Comparison of ENCODE assay signal across 13 mouse cellular contexts in genomic region chr15:81920546-81921217, GRCm38 (mm10). TPM values are rescaled to one million over a fixed set of nuclear protein-coding genes. Genes with fewer than 3 reads are reported as not detected.
DNase-seq lines count a peak whose midpoint lies in the region; ATAC-seq lines count a peak whose summit lies in the region.
"Had no signal": no experiment of that assay in that cellular context is flagged by ENCODE, and none has a peak within 500 bp of the region (broad histone marks: within the 10 kb centered on the region; RNA-seq: fewer than 3 reads in every experiment).

No protein-coding gene starts in this region.

- H3K4me2 ChIP-seq in embryonic facial prominence, embryonic 12.5 days (replicated peaks) = no peak overlapping the region
- H3K4me2 ChIP-seq: liver, embryonic 15.5 days had no signal

- H3K27me3 ChIP-seq in embryonic facial prominence, embryonic 12.5 days = no peaks in the 10 kb centered on the region
- no peaks in the 10 kb centered on the region for H3K27me3 ChIP-seq in embryonic facial prominence, embryonic 10.5 days (replicated peaks; ENCODE audit: low read depth, poor library complexity, severe bottlenecking)
- H3K27me3 ChIP-seq: liver, embryonic 15.5 days had no signal

- H3K9ac ChIP-seq in embryonic facial prominence, embryonic 12.5 days = 0 out of 2 replicates have a peak overlapping the region, but pooled peaks have one; percentile 1
- H3K9ac ChIP-seq: liver, embryonic 15.5 days had no signal

- ATAC-seq in embryonic facial prominence, embryonic 12.5 days (ENCODE audit: insufficient number of reproducible peaks, insufficient read depth, low FRiP score, low TSS enrichment) = no peak
- ATAC-seq in erythroid progenitor cell, adult 5-6 weeks (replicated peaks; ENCODE audit: low FRiP score, poor library complexity, severe bottlenecking) = no peak

- no peak overlapping the region for H3K4me3 ChIP-seq in embryonic facial prominence, embryonic 12.5 days
- H3K4me3 ChIP-seq in embryonic facial prominence, embryonic 10.5 days = no peak overlapping the region
- H3K4me3 ChIP-seq: heart, embryonic 10.5 days; liver, embryonic 15.5 days had no signal

- H3K9me3 ChIP-seq in embryonic facial prominence, embryonic 12.5 days = no peaks in the 10 kb centered on the region
- no peaks in the 10 kb centered on the region for H3K9me3 ChIP-seq in embryonic facial prominence, embryonic 10.5 days
- H3K9me3 ChIP-seq: heart, embryonic 10.5 days; liver, embryonic 15.5 days had no signal

- peaks cover 11% of the 10 kb centered on the region for H3K4me1 ChIP-seq in embryonic facial prominence, embryonic 12.5 days
- H3K4me1 ChIP-seq in embryonic facial prominence, embryonic 10.5 days = peaks cover 18% of the 10 kb centered on the region

- peaks cover 21% of the 10 kb centered on the region for H3K36me3 ChIP-seq in embryonic facial prominence, embryonic 12.5 days
- peaks cover 49% of the 10 kb centered on the region for H3K36me3 ChIP-seq in embryonic facial prominence, embryonic 10.5 days (replicated peaks)

- WGBS in embryonic facial prominence, embryonic 12.5 days = 81% methylated on average over 10 of the region's 10 CpGs
- WGBS in embryonic facial prominence, embryonic 10.5 days = 86% methylated on average over 10 of the region's 10 CpGs

- intact Hi-C loops in left cerebral cortex, postnatal 14 days (cut with DNase I) = no loop called here

- DNase-seq in embryonic facial prominence, embryonic 10.5 days (ENCODE audit: low spot score) = no peak
- DNase-seq in left cerebral cortex, postnatal 14 days (ENCODE audit: low spot score in 2 of 2) = peak; percentile 52 to 66
- no peak for DNase-seq in left cerebral cortex, adult 11 months (ENCODE audit: low spot score)
- DNase-seq in cerebellum, adult 8-10 months = peak; percentile 51
- peak; percentile 55 to 79 for DNase-seq in layer of hippocampus, postnatal 14 days (ENCODE audit: low spot score in 2 of 2)
- no peak for DNase-seq in kidney, postnatal 4 days
- DNase-seq: thymus, postnatal 36 days had no signal

- no peak overlapping the region for H3K27ac ChIP-seq in embryonic facial prominence, embryonic 12.5 days
- H3K27ac ChIP-seq in embryonic facial prominence, embryonic 10.5 days (replicated peaks) = no peak overlapping the region
- H3K27ac ChIP-seq: heart, embryonic 10.5 days; liver, embryonic 15.5 days had no signal

RNA-seq across cellular contexts. Expression of gene Polr3h, which starts 5.4 kb away (rescaled TPM):
- polyA plus RNA-seq in embryonic facial prominence, embryonic 12.5 days (2016; fragmentation: Nextera tagmentation; extraction: Ambion mirVana) = 59.3 and 61.3 TPM in 2 replicates
- polyA plus RNA-seq in embryonic facial prominence, embryonic 10.5 days (2016; fragmentation: Nextera tagmentation; extraction: Ambion mirVana) = 74.3 and 84.5 TPM in 2 replicates
- 10 to 100 TPM; 52.8 to 53.9 TPM for total RNA-seq in left cerebral cortex, postnatal 14 days (2021)
- 10 to 100 TPM; 52.8 to 54.7 TPM for total RNA-seq in layer of hippocampus, postnatal 14 days (2021)
- total RNA-seq in erythroid progenitor cell, adult 5-6 weeks (2015; ENCODE audit: low replicate concordance) = 1.1 and 6.7 TPM in 2 replicates
- total RNA-seq in erythroid progenitor cell, adult 5-6 weeks (2017; ENCODE audit: low replicate concordance) = 6.0 and 9.1 TPM in 2 replicates

RNA-seq across cellular contexts. Expression of gene Csdc2, which starts 15.9 kb away (rescaled TPM):
- 12.8 and 15.9 TPM in 2 replicates for polyA plus RNA-seq in embryonic facial prominence, embryonic 12.5 days (2016; fragmentation: Nextera tagmentation; extraction: Ambion mirVana)
- 8.1 and 8.5 TPM in 2 replicates for polyA plus RNA-seq in embryonic facial prominence, embryonic 10.5 days (2016; fragmentation: Nextera tagmentation; extraction: Ambion mirVana)
- 100 to 1,000 TPM; 109 to 112 TPM for total RNA-seq in left cerebral cortex, postnatal 14 days (2021)
- total RNA-seq in layer of hippocampus, postnatal 14 days (2021) = 100 to 1,000 TPM; 131 to 136 TPM
- total RNA-seq in erythroid progenitor cell, adult 5-6 weeks (2015; ENCODE audit: low replicate concordance) = not detected in 2 replicates
- total RNA-seq in erythroid progenitor cell, adult 5-6 weeks (2017; ENCODE audit: low replicate concordance) = not detected in 2 replicates
- total RNA-seq: megakaryocyte, adult 5-6 weeks; neutrophil, adult 5-6 weeks had no signal

RNA-seq across cellular contexts. Expression of gene Pmm1, which starts 40.0 kb away (rescaled TPM):
- 25.5 and 26.0 TPM in 2 replicates for polyA plus RNA-seq in embryonic facial prominence, embryonic 12.5 days (2016; fragmentation: Nextera tagmentation; extraction: Ambion mirVana)
- 21.9 and 26.9 TPM in 2 replicates for polyA plus RNA-seq in embryonic facial prominence, embryonic 10.5 days (2016; fragmentation: Nextera tagmentation; extraction: Ambion mirVana)
- 100 to 1,000 TPM; 190 to 201 TPM for total RNA-seq in left cerebral cortex, postnatal 14 days (2021)
- total RNA-seq in layer of hippocampus, postnatal 14 days (2021) = 100 to 1,000 TPM; 188 to 201 TPM
- 17.6 and 18.0 TPM in 2 replicates for total RNA-seq in erythroid progenitor cell, adult 5-6 weeks (2015; ENCODE audit: low replicate concordance)
- 9.4 and 14.2 TPM in 2 replicates for total RNA-seq in erythroid progenitor cell, adult 5-6 weeks (2017; ENCODE audit: low replicate concordance)

RNA-seq across cellular contexts. Expression of gene Aco2, which starts 48.6 kb away (rescaled TPM):
- 146 and 155 TPM in 2 replicates for polyA plus RNA-seq in embryonic facial prominence, embryonic 12.5 days (2016; fragmentation: Nextera tagmentation; extraction: Ambion mirVana)
- 153 TPM in 2 replicates for polyA plus RNA-seq in embryonic facial prominence, embryonic 10.5 days (2016; fragmentation: Nextera tagmentation; extraction: Ambion mirVana)
- 100 to 1,000 TPM; 445 to 467 TPM for total RNA-seq in left cerebral cortex, postnatal 14 days (2021)
- 100 to 1,000 TPM; 481 to 503 TPM for total RNA-seq in layer of hippocampus, postnatal 14 days (2021)
- 44.4 and 51.5 TPM in 2 replicates for total RNA-seq in erythroid progenitor cell, adult 5-6 weeks (2015; ENCODE audit: low replicate concordance)
- total RNA-seq in erythroid progenitor cell, adult 5-6 weeks (2017; ENCODE audit: low replicate concordance) = 72.2 and 113 TPM in 2 replicates

RNA-seq across cellular contexts. Expression of gene Phf5a, which starts 49.0 kb away (rescaled TPM):
- polyA plus RNA-seq in embryonic facial prominence, embryonic 12.5 days (2016; fragmentation: Nextera tagmentation; extraction: Ambion mirVana) = 145 and 163 TPM in 2 replicates
- polyA plus RNA-seq in embryonic facial prominence, embryonic 10.5 days (2016; fragmentation: Nextera tagmentation; extraction: Ambion mirVana) = 260 and 267 TPM in 2 replicates
- total RNA-seq in left cerebral cortex, postnatal 14 days (2021) = 10 to 100 TPM; 31.8 to 39.8 TPM
- 10 to 100 TPM; 31.0 to 39.0 TPM for total RNA-seq in layer of hippocampus, postnatal 14 days (2021)
- total RNA-seq in erythroid progenitor cell, adult 5-6 weeks (2015; ENCODE audit: low replicate concordance) = 49.0 and 58.3 TPM in 2 replicates
- 18.6 and 46.0 TPM in 2 replicates for total RNA-seq in erythroid progenitor cell, adult 5-6 weeks (2017; ENCODE audit: low replicate concordance)

Comparison
In these comparisons a context has a peak if more than half of its experiments do, and no peak if none do; other contexts are left out.
1. DNase-seq: peak in left cerebral cortex, postnatal 14 days (2 of 2), cerebellum, adult 8-10 months (single experiment) and layer of hippocampus, postnatal 14 days (2 of 2); none in embryonic facial prominence, embryonic 10.5 days (single experiment), left cerebral cortex, adult 11 months (single experiment) and kidney, postnatal 4 days (0 of 2).
2. RNA of gene Polr3h, which starts 5.4 kb away (total RNA-seq): 52.8 to 54.7 TPM in layer of hippocampus, postnatal 14 days and 52.8 to 53.9 TPM in left cerebral cortex, postnatal 14 days; 1.1 to 9.1 TPM in erythroid progenitor cell, adult 5-6 weeks; every median in the first group is over 4 times any median in the second.
3. RNA of gene Csdc2, which starts 15.9 kb away (total RNA-seq): 131 to 136 TPM in layer of hippocampus, postnatal 14 days and 109 to 112 TPM in left cerebral cortex, postnatal 14 days; not detected in erythroid progenitor cell, adult 5-6 weeks; every median in the first group is over 100 times any median in the second.
4. RNA of gene Pmm1, which starts 40.0 kb away (total RNA-seq): 188 to 201 TPM in layer of hippocampus, postnatal 14 days and 190 to 201 TPM in left cerebral cortex, postnatal 14 days; 9.4 to 18.0 TPM in erythroid progenitor cell, adult 5-6 weeks; every median in the first group is over 4 times any median in the second.